Mouse (Mus musculus) testis, postnatal 14 days (tissue): ENCODE measurements around the gene Morc3.

Source experiments
- DNase-seq: peaks from one replicate; pipeline ENCODE4 v3.0.0; 2021; ENCODE audit warnings: low spot score

Gene Morc3

DNA sequence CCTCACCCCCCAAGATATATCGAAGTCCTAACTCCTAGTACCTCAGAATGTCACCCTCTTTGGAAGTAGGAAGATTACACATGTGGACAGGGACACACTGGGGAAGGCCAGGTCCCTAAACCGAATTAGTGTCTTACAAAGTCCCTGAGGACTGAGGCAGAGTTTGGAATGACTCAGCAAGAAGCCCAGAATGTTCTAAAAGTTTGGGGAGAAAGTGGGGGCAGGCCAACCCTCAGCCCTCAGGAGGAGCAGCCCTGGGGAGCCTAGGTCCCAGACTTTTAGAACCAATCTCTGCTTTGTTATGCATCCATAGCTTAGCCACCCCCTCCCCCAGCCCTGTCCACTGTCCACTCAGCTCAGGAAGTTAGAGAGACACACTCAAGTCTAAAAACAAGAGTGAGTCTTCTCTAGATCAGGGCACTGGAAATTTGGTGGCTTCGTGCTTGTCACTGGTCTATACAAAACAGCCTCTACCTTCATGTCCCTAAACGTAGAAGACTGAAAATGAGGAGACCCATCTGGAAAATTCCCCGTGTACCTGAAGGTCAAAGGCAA lies 91.0 kb downstream of the Morc3 start:
- DNase-seq, result no peak

DNA sequence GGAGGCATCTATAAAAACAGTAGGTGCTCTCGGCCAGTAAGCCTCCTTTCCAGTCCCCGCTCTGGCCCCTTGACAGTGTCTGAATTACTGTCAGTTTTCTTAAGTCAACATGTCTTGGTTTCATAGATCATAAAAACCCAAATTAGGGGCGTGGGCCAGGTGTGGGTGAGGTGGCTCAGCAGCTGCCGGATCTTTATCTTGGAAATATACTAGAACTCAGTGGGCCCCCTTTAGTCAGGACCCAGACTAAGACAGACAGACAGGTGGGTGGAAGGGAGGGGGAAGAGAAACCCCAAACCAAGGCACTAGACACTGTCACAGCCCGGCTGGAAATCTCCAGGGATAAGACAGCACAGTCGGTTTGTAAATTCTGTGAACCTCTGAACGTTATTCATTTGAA lies 91.9 kb downstream of the Morc3 start:
- no peak for DNase-seq
